Mouse (Mus musculus): ENCODE measurements around the gene Ear1.
A peak's percentile ranks its signal among the peaks of the same experiment; 100 is the strongest.
"Not testable (repeated sequence)": the region's sequence is repeated elsewhere in the genome, so short reads cannot be mapped to it uniquely, and the experiment has no call there.

Ear1 gene

DNA sequence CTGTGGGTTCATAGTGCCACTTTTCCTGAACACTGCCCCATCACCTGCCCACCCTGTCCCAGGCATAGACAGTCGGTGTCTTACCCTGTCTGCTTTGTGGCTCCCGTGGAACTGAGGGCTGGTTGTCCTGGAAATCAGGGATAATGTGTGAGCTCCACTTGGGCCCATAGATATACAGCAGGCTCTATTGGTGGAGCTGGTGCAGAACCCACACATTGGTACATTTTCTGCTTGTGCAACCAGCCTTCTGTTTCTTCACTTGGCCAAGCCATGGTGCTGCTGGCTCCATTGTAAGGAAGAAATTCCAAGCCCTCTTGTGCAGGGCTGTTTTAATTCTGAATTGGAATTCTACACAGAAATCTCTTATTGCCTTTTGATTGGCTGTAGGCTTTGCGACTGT lies at the start of gene Ear1:
Gene Ear1, minus strand, starts transcription at position 101 of the 400 bp plus-strand sequence.
- not testable (repeated sequence) for DNase-seq (ENCODE audit: low spot score in 2 of 2)

GRCm38 (mm10) chr14:43924688-43925403 lies 49.5 kb upstream of the Ear1 start, which contains the start of gene Gm8113:
Gene Gm8113 (plus strand): TSS chr14:43925390.
- DNase-seq (ENCODE audit: low spot score in 2 of 2), result peak; percentile 30 to 60

DNA sequence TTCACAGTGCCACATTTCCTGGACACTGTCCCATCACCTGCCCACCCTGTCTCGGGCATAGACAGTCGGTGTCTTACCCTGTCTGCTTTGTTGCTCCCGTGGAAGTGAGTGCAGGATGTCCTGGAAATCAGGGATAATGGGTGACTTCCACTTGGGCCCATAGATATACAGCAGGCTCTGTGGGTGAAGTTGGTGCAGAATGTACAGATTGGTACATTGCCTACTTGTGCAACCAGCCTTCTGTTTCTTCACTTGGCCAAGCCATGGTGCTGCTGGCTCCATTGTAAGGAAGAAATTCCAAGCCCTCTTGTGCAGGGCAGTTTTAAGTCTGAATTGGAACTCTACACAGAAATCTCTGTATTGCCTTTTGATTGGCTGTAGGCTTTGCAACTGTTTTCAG lies 48.1 kb upstream of the Ear1 start, which contains the start of gene Ear10:
Gene Ear10, minus strand, starts transcription at position 101 of the 400 bp plus-strand sequence.
- not testable (repeated sequence) for DNase-seq (ENCODE audit: low spot score in 2 of 2)

DNA sequence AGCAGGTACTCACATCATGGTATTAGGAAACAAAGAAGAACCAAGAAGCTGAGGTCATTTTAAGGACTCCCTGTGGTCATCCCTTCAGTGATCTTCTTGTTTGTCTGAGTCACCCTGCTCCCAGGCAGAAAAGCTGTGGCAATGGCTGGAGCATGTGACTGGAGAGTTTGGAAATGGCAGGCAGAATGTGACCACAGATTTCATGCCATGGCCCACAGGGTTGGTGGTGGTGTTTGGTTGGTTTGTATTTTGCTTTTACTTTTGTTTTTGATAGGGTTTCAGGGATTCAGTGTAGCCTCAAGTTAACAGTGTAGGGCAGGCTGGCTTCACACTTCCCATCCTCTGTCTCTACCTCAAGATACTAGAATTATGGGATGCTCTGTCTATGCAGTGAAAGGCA lies 42.9 kb upstream of the Ear1 start:
- not testable (repeated sequence) for DNase-seq (ENCODE audit: low spot score in 2 of 2)

GRCm38 (mm10) chr14:43898577-43898976 lies 23.3 kb upstream of the Ear1 start:
- not testable (repeated sequence) for DNase-seq (ENCODE audit: low spot score in 2 of 2)

DNA sequence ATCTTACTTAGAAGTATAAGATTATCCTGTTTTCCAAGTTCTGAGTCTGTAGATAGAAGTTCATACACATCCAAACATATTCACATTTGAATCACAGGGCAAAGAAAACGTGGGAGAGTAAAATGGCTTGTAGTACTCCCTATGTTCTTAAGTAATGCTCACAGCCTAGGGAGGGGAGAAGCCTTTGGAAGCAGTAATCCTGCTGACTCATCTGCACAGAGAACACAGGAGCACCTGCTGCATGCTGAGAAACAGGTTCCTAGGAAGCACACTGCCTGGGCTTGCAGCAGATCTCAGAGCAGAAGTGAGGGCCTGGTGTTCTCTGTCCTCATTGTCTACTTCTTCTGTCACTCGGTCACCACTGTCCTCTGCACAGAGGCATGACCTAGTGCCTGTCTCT lies 20.0 kb upstream of the Ear1 start:
- not testable (repeated sequence) for DNase-seq (ENCODE audit: low spot score in 2 of 2)

- not testable (repeated sequence) for DNase-seq (ENCODE audit: low spot score in 2 of 2)
Observed at GRCm38 (mm10) chr14:43891288-43891687, 16.0 kb upstream of the Ear1 start.

GRCm38 (mm10) chr14:43886235-43886634 lies 10.9 kb upstream of the Ear1 start:
- DNase-seq (ENCODE audit: low spot score in 2 of 2), result not testable (repeated sequence)

DNA sequence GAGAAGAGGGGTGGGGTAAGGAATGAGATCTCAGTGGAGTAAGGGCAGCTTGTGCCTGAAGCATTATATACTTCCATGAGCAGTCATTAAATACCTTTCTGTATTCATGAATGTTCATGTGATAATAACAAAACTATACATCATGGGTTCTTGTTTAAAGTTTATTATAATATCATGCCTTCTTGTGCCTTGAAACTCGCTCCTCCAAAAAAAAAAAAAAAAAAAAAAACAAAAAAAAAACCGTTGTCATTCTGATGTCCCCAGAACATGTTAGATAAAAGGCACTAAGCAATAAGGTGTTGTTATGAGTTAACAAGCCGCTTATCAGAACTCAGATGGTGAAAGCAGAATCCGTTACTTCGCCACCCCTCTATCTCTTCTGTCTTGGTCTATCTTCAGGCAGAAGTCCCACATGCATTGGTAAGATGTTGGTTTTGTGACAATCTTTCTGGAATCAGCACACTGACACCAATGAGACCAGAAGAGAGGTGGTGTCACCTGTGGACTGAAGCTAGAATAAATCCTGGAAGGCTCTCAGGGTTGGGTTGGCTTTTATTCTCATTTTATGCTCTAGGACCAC lies 4.7 kb upstream of the Ear1 start:
- DNase-seq (ENCODE audit: low spot score in 2 of 2), result not testable (repeated sequence)

DNA sequence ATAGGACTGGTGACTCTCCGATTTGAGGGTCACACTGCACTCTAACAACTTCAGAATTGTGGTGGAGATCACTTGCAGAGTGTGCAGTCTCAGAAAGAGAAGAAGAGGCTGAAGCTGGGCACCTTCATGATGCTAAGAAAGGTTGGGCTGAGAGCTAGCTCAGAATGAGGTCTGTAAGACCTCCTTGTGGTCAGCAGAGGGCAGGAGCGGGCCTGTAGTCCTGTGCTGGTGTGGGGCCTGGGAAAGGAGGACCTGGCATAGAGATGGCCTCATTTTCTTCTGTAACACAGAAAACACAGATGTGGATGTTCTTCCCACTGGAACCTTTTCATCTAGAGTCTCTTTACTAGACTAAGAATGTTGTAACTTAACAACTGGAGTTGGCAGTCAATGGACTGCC lies 2.5 kb upstream of the Ear1 start:
- not testable (repeated sequence) for DNase-seq (ENCODE audit: low spot score in 2 of 2)

DNA sequence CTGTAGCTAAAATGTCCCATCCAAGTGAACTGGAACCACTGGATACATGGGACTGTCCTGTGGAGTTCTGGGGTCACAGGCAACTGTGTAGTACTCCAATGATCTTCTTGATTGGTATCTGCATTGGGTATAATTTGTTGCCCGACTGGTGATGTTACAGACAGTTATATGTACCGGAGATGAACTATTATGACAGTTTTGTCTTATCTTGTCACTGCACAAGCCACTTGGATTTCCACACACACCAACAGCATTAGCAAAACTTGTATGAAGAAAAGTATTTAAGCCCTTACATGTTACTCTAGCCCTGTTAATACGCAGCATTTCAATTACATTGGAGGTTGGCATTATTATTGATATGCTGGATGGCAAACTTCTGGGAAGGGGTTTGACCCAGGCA lies 455 bp downstream of the Ear1 start:
- DNase-seq (ENCODE audit: low spot score in 2 of 2), result not testable (repeated sequence)

GRCm38 (mm10) chr14:43860522-43860921 lies 14.8 kb downstream of the Ear1 start:
- peak in 1 of 2 experiments; percentile 54 for DNase-seq (ENCODE audit: low spot score in 2 of 2)

- DNase-seq (ENCODE audit: low spot score in 2 of 2), result peak in 1 of 2 experiments; percentile 58
Observed at GRCm38 (mm10) chr14:43859465-43859864, 15.9 kb downstream of the Ear1 start.

DNA sequence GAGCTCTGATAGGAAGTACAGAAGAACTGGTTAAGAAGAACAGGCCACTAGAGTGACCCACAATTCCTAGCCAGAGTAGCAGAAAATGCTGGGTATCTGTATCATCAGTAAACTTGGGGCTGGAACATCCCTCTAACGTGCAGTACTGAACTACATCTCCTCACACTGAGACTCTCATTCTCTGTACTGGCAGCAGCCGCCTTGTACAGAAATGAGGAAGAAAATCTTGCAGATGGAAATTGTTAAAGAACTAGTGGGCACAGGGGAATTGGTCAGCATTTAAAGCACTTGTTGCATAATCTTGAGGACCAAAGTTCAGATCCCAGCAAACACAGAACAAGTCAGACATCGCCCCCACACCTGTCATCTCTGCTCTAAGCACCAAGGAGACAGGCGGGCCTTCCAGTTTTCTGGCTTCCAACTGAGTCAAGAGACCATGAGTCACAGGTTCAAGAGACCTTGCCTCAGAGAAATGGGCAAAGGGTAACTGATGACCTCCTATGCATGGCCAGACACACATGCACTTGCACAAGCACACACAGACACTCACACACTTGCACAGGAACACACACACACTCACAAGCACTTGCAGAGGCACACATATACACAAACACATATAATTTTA lies 31.3 kb downstream of the Ear1 start:
- DNase-seq (ENCODE audit: low spot score in 2 of 2), result not testable (repeated sequence)

- DNase-seq (ENCODE audit: low spot score in 2 of 2), result not testable (repeated sequence)
Observed at GRCm38 (mm10) chr14:43840976-43841375, 34.3 kb downstream of the Ear1 start.

GRCm38 (mm10) chr14:43835366-43835765 lies 40.0 kb downstream of the Ear1 start:
- not testable (repeated sequence) for DNase-seq (ENCODE audit: low spot score in 2 of 2)

- DNase-seq (ENCODE audit: low spot score in 2 of 2), result not testable (repeated sequence)
Observed at GRCm38 (mm10) chr14:43830385-43830784, 44.9 kb downstream of the Ear1 start.

GRCm38 (mm10) chr14:43824176-43824575 lies 51.1 kb downstream of the Ear1 start:
- not testable (repeated sequence) for DNase-seq (ENCODE audit: low spot score in 2 of 2)

DNA sequence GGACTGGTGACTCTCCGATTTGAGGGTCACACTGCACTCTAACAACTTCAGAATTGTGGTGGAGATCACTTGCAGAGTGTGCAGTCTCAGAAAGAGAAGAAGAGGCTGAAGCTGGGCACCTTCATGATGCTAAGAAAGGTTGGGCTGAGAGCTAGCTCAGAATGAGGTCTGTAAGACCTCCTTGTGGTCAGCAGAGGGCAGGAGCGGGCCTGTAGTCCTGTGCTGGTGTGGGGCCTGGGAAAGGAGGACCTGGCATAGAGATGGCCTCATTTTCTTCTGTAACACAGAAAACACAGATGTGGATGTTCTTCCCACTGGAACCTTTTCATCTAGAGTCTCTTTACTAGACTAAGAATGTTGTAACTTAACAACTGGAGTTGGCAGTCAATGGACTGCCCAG lies 53.4 kb downstream of the Ear1 start:
- not testable (repeated sequence) for DNase-seq (ENCODE audit: low spot score in 2 of 2)

DNA sequence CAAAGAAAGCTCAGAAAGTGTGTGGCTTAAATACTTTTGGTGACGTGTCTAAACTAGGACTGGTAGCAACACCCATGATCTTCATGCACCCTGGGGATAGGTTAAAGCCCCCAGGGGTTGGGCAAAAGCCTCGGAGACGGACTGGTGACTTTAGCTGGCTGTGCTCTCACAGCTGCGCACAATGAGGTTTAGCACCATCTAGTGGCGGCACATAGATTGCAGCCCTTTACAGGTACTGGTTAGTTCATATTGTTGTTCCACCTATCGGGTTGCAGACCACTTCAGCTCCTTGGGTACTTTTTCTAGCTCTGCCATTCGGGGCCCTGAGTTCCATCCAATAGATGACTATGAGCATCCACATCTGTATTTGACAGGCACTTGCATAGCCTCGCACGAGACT lies 62.9 kb downstream of the Ear1 start:
- DNase-seq (ENCODE audit: low spot score in 2 of 2), result not testable (repeated sequence)

GRCm38 (mm10) chr14:43808142-43808541 lies 67.2 kb downstream of the Ear1 start:
- DNase-seq (ENCODE audit: low spot score in 2 of 2), result not testable (repeated sequence)

DNA sequence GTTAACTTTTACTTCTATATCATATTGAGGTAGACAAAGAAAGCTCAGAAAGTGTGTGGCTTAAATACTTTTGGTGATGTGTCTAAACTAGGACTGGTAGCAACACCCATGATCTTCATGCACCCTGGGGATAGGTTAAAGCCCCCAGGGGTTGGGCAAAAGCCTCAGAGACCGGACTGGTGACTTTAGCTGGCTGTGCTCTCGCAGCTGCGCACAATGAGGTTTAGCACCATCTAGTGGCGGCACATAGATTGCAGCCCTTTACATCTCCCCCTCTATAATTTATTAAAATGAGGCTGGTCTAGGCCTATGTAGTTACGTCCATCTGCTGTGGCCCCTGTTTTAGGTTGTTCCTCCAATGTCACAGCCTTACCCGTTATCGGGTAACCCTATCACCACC lies 70.9 kb downstream of the Ear1 start:
- not testable (repeated sequence) for DNase-seq (ENCODE audit: low spot score in 2 of 2)

Data from urinary bladder, postnatal 4 days (tissue).